Mouse (Mus musculus) bone marrow, adult 2 months (tissue): ENCODE measurements at regions not wholly inside any gene's neighbourhood (a gene's known extent, or its start where the extent isn't known, plus 50 kb on each side); places are given as distances from the start of the nearest gene placed in this dataset.

Experiments used
- H3K27ac ChIP-seq: fragments of 200-500 bp; 2 replicates; pipeline ENCODE4 v1.5.1; 2012; ENCODE audit warnings: low read depth, mild to moderate bottlenecking, control low read depth, inconsistent platforms, low read length; ENCODE audit not compliant: control insufficient read depth, poor library complexity, insufficient read depth
- H3K4me1 ChIP-seq: fragments of 200-500 bp; 2 replicates; pipeline ENCODE4 v1.6.1; 2011; ENCODE audit warnings: low read length; ENCODE audit not compliant: control insufficient read depth, insufficient read depth
- H3K4me3 ChIP-seq: fragments of 200-500 bp; replicated peaks from 2 replicates; pipeline ENCODE3; 2011; ENCODE audit warnings: mild to moderate bottlenecking, low read depth, low read length, control low read depth; ENCODE audit not compliant: control insufficient read depth
- CTCF ChIP-seq: fragments of 200-500 bp; IDR thresholded peaks from 2 replicates; pipeline ENCODE4 v1.5.1; 2011; ENCODE audit warnings: low read length, control low read depth; ENCODE audit not compliant: control insufficient read depth, insufficient read depth
- POLR2A ChIP-seq: fragments of 200-500 bp; IDR thresholded peaks from 2 replicates; pipeline ENCODE4 v1.6.1; 2011; ENCODE audit warnings: low read depth, mild to moderate bottlenecking, control low read depth, low read length, borderline replicate concordance; ENCODE audit not compliant: control insufficient read depth
- WGBS: fragments of 180-500 bp; shearing (Covaris S2); methylation state at CpG from one replicate; pipeline ENCODE4 v1.1.7; 2018; 5-methylcytosine and 5-hydroxymethylcytosine counted together

DNA sequence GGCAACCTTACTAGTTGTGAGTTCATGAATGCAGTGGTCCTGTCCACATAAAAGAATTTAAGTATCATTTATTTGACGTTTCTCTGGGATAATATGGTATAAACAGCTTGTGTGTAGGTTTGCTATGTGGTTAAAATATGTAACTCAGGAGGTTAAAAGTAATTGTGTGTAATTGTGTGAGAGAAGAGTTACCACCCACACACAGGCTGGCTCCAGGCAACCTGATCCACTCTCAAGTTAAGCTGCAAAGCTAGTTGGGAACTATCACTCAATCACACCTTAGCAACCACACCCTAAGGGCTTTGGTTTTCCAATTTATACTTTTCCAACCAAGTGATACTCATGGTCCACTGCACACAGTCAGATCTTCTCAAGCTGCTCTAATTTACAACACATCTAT, 157.5 kb downstream of the Arl4a start:
- Histone ChIP-seq H3K27ac (no peak overlapping the region), H3K4me1 (no peaks in the 10 kb centered on the region), H3K4me3 (no peak overlapping the region)
- TF ChIP-seq POLR2A (no peak), CTCF (no peak)
- WGBS: 84% methylated on average over 1 of the region's 1 CpGs

DNA sequence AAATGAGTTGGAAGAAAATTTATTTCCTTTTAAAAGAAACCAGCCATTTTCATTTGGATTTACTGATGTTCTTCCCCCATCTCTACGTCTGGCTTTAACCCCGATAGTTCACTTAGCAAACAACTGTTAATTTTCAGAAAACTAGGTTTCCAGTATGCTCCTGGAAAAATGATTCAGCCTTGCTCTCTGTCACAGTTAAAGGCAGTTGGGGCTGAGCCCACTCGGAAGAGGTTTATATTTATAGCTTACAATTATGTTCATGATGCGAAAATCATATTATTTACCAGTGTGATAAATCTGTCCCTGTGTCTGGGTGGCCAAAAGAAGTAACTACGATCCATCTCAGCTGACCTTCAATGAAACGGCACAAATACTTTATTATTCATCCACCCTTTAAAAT, 163.9 kb downstream of the Arl4a start:
- no peak for TF ChIP-seq POLR2A
- TF ChIP-seq CTCF: no peak
- Histone ChIP-seq H3K4me1 (no peaks in the 10 kb centered on the region), H3K4me3 (no peak overlapping the region), H3K27ac (no peak overlapping the region)
- 80% methylated on average over 6 of the region's 6 CpGs for WGBS

DNA sequence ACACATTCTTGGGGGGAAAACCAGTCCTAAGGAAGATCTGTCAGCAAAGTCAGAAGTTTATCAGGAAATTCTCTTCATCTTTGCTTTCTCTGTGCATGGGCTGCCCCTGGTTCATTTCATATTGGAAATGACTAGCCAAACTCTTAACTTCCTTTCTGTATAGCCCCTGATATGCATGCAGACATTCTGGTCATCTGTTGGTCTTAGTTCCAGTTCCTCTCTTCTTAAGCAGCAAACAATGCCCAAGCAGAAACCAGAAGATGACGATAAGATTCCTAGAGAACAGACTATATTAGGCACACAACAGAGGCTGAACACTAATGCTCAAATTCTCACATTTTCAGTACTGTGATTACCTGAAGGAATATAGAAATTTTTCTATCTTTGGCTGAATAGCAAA, 176.0 kb downstream of the Arl4a start:
- no peaks in the 10 kb centered on the region for H3K4me1 ChIP-seq
- 40% methylated on average over 1 of the region's 1 CpGs for WGBS
- H3K4me3 ChIP-seq: no peak overlapping the region
- TF ChIP-seq POLR2A: no peak
- no peak for TF ChIP-seq CTCF
- no peak overlapping the region for H3K27ac ChIP-seq

DNA sequence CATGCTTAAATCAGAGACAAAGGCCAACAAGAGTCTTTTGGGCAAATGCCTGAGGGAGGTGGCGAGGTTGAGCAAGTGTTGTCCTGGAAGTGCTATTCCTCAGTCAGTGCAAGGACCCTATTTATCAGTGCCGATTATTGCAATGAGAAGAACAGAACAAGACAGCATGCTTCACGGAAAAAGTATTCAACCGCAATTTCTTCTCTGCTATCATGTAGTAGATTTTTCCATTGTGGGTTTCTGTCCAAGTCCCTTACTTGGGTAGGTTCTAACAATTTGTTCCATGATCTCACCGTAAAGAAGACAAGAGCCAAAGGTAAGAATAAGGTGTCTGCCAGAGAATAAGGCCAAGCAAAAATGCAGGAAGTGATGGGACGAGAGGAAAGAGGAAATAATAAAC, 186.2 kb downstream of the Arl4a start:
- WGBS: 73% methylated on average over 6 of the region's 6 CpGs
- TF ChIP-seq POLR2A (no peak), CTCF (no peak)
- no peak overlapping the region for H3K4me3 ChIP-seq
- H3K4me1 ChIP-seq: no peaks in the 10 kb centered on the region
- no peak overlapping the region for H3K27ac ChIP-seq

DNA sequence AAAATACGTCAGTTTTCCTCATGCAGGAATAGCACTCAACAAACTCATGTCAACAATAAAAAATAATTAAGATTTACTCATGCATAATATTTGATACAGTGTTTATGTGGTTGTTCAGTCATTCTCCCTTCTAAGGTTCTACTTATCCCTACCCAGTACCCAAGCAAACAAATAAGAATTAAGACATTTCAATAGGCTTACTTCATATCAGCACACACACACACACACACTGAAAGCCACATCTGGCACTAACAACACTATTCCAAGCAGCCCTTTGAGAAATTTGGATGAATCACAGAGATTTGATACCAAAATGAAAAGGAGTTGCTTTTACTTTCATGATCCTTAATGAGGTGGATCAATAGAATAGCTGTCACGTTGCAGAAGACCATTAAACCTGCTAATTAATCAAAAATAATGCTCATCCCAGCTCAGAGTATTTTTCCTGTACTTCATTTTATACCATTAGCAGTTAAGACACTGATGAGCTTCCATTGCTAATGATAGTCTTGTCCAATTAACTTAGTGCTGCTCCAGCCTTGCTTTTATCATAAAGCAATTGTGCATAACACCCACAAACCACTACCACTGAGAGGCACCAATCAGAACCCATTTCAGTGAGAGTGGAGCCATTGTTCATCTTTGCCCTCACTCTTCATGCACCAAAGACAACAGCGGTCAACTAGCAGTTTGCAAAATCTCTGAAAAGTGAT, 188.3 kb downstream of the Arl4a start:
- Histone ChIP-seq H3K27ac (no peak overlapping the region), H3K4me1 (no peaks in the 10 kb centered on the region), H3K4me3 (no peak overlapping the region)
- WGBS: 73% methylated on average over 3 of the region's 3 CpGs
- TF ChIP-seq CTCF (no peak), POLR2A (no peak)

DNA sequence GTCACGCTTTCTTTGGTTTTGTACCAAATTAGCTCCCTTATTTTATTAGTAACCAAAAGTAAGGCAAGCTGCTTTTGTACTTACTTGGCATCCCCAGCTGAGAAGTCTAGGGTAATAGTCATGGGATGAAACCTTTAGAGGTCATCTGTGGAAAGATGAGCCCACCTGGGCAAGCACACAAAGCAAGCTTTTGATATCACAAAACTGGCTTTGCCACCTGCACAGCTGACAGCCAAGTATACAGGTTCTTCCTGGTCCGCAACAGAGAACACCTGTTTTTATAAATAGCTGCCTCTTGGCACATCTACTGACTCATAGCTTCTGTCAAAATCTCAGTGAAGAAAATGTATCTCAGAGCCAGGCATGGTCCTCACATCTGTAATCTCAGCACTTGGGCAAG, 197.2 kb downstream of the Arl4a start:
- Histone ChIP-seq H3K4me1 (no peaks in the 10 kb centered on the region), H3K27ac (no peak overlapping the region), H3K4me3 (no peak overlapping the region)
- TF ChIP-seq CTCF: no peak
- TF ChIP-seq POLR2A: no peak
- WGBS: 83% methylated on average over 2 of the region's 2 CpGs

DNA sequence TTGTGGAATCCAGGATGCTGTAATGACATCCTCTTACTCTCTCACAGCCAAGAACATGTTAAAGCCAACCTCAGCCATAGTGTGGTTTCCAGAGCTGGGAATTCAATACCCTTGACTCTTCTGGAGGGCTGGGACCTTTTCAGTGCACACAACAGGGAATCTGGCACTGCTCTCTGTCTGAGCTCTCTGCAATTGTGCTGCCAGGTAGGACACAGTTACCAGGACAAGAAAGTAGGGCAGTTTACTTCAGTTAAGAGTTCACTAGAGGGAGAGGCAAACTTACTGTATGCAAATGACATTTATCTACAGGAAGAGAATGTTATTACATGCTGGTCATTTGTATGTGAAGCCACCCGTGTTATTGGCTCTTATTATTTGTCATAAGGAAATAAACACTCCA, 197.6 kb downstream of the Arl4a start:
- 59% methylated on average over 1 of the region's 1 CpGs for WGBS
- TF ChIP-seq POLR2A (no peak), CTCF (no peak)
- H3K27ac ChIP-seq: no peak overlapping the region
- no peak overlapping the region for H3K4me3 ChIP-seq
- no peaks in the 10 kb centered on the region for H3K4me1 ChIP-seq

DNA sequence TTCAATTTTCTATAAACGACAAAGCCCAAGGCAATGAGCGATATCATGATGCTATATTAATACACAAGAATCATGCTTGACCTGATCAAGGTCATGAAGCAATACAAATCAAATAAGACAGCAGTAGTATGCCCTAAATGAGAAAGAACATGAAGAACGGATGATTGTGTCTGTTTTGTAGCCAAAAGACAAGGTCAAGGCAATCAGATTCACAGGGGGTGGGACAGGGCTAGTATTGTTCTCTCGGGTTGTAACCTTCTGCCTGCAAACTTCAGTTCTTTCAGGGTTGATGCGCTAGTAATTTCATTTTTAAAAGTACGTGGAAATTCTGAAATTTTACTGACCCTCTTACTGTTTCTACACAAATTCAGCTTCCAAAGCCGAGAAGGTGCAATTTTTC, 206.7 kb downstream of the Arl4a start:
- no peak for TF ChIP-seq CTCF
- no peak for TF ChIP-seq POLR2A
- Histone ChIP-seq H3K4me3 (no peak overlapping the region), H3K27ac (no peak overlapping the region), H3K4me1 (no peaks in the 10 kb centered on the region)
- WGBS: 83% methylated on average over 7 of the region's 7 CpGs

DNA sequence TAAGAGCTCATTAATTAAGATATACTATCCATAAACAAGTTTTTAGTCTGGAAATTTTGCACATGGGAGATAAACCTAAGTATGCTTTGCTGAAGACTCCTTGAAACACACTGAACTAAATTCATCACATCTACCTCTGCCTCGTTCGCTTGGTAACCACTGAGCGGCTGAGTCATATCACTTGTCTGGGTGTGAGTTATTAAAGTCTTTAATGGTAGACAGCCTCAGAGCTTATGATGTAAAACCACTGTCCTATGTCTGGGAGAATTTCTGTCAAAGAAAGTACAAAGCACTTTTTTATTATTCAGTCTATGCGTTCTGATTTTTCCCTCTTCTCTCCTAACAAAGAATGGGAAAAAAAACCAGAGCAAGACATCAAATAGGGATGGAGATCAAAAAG, 207.3 kb downstream of the Arl4a start:
- TF ChIP-seq POLR2A (no peak), CTCF (no peak)
- WGBS: 91% methylated on average over 4 of the region's 4 CpGs
- H3K4me3 ChIP-seq: no peak overlapping the region

More for the DNA sequence above, 207.3 kb downstream of the Arl4a start:
- no peak overlapping the region for H3K27ac ChIP-seq
- no peaks in the 10 kb centered on the region for H3K4me1 ChIP-seq
